Mouse (Mus musculus): ENCODE data around the gene Pcdh7.

Gene Pcdh7

DNA sequence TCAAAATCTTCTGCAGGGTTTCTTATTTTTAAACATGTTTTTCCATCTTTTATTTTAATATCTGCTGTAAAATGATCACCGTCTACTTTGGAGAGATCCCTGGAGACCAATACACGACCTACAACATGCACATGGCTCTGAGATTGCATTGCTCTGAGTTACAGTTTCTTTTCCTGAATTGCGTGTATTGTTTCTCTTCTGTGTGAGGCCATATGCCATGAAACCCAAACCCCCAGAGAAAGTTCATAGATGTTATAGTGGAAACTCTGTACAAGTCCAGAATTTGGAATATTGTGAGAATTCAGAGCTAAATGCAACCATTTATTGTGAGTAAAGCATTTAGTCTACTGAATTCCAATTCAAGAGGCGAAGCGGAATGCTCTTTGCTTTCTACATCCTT lies 203.4 kb downstream of the Pcdh7 start:
- DNase-seq (ENCODE audit: inconsistent ontology term): no peak

DNA sequence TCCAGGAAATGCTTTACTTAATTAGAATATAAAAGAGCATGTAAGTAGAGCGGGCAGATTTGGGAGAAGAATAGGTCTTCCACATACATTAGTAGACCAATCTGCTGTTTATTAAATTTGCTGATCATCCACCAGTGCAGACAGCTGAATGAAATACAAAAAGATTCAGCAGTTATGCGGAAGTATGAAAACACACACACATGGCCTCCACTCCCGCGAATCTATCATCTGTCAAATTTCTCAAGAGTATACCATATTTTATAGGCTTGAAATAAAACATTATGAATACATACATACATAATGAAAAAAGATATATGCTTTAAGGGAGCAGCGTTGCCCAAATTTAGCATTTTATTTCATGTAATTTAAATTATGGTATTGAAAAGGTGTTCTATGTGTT lies 213.6 kb downstream of the Pcdh7 start:
- no peak for DNase-seq (ENCODE audit: inconsistent ontology term)

DNA sequence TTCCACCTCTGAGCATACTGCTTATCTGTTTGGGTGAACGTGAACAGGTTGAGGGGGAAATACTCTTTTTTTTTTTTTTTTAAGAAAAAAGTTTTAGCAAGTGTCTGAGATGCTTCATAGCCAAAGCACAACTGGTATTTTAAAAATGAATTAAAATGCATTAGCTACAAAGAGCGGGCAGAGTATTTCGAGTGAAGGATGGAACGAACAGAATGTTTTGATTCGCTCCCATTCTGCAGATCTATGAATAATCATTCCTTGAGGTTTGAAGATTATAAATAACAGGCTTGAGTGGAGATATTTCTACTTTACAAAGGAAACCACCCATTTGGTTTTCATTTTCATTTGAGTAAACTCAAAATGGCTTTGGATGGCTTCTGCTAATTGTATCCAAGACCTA lies 214.0 kb downstream of the Pcdh7 start:
- no peak for DNase-seq (ENCODE audit: inconsistent ontology term)

DNA sequence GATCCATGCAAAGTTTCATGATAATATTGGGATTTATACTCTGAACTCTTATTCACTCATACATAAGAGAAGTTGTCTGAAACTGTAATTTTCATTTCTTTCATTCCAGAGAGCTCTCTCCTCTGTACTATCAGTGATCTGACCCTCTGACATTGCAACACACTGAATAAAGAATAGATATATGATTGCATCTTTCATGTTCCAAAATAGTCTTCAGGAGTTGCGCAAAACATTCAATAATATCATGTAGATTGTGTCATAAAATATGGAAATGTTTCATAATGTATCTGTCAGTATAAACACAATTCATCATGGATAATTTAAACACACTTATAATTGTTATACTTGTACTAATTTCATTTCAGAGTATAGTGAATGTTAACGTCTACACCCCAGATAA lies 216.9 kb downstream of the Pcdh7 start:
- DNase-seq (ENCODE audit: inconsistent ontology term): no peak

DNA sequence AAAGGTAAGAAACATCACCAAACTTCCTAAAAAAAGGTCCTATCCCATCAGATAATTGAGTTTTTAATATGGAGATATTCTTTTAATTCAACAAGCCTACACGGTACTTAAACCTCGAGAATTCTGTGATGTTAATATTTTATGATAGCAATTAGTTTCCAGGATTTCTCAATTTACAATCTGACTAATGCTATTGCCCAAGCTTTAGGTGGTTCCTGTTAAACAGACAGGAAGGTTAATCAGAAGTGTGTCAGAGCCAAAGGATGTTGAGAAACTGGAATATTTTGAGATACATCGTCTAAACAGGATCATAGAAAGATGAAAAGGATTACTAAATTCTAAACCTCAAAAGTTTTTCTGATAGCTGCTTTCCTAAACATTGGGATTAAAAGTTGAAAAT lies 222.7 kb downstream of the Pcdh7 start:
- peak; percentile 32 for DNase-seq (ENCODE audit: inconsistent ontology term)

DNA sequence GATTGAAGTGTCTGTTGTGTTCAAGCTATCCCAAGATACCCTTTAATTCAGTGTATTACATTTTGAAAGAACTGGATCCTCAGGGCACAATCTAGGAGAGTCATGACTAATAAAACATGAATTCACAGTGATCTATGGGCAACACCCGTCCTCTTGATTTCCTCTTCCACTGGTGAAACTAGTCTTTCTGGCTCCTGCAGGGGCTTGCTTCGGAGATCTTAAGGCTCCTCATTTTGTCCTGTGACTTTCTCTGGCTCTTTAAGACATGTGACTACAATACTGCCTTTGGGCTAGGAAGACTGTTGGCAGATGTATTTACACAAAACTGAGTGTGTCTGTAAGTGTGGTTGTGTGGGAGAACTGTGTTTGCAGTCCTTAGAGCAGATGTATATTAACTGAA lies 225.4 kb downstream of the Pcdh7 start:
- no peak for DNase-seq (ENCODE audit: inconsistent ontology term)

DNA sequence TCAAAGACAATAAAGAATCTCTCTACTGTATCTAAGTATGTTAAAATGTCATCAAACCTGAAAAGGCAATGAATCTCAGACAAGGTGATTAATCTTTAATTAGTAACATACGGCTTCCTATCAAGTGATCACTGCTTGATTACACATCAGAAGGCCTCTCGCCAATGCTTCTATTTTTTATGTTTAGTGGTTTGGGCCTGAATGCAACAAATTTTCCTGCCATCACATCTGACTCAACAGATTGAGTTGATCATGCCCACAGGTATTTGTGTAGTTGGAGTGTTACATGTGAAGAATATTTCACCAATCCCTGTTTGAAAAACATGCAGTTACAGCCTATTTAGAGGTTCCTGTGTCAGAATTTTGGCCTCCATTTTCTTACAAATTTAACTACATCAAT lies 225.8 kb downstream of the Pcdh7 start:
- no peak for DNase-seq (ENCODE audit: inconsistent ontology term)

DNA sequence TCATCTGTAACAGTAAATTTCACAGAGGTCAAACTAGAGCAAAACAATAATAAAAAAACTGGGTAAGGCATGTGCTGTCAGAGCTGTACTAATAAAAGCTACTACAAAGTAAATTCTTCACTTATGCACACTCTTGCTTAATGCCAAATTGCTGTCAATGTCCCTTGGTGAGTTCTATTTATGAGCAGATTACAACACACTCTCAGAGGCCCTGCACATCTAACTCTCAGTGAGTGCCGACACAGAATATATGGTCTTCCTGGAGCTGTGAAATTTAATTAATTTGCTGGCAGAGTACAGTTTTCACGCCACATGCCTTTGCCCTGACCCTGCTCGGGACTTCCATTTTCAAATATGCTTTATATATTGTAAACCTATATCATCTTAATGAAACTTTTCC lies 227.7 kb downstream of the Pcdh7 start:
- DNase-seq (ENCODE audit: inconsistent ontology term): no peak

DNA sequence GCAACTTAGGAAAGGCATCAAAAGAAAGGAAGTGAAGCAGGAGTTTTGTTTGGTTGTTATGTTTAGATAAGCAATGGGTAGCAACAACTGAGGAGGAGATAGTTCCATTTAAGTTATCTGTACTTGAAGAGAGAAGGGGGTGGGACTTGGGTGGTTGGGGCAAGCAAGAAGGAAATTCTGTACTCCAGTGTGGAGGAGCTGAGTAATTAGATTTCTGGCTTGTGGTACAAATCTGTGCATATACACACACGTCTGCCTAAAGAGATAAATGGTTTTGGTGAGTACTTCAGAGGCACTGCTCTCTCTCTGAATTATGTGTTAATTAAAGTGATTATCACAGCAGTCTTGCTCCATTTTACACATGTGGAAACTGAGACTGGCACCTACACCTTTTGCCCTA lies 241.6 kb downstream of the Pcdh7 start:
- no peak for DNase-seq (ENCODE audit: inconsistent ontology term)

DNA sequence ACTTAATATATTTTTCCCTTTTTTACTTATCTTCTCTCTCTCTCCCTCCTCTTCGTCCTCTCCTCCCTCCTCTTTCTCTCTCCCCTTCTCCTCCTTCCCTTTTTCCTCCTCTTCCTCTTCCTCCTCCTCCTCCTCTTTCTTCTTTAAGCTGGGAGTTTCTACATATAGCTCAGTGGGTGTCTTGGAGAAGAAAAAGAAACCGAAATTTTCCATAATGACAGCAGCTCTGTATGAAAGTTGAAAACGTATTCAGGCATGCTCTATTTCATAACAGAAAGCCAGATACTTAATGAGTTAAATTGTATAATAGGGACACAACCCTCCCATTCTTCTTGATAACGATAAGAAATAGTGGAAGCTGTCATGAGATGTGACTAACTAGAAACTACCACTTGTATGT lies 246.0 kb downstream of the Pcdh7 start:
- no peak for DNase-seq (ENCODE audit: inconsistent ontology term)

DNA sequence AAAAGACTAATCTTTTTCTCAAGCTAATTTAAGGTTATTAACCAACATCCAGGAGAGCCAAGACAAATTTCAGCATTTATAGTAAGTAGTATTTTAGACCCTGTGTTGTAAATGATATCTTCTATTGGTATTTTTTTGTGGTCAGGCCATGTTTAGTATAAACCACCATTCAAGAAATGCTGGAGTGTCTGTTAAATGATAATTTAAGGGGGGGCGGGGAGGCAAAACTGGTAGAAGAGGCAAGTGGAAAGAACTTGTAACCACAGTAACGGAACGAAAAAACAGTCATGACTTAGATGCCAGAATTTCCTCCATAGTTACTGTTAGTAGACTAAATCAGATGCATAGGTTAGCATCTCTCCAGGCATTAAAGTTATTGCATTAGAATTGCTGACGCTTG lies 246.4 kb downstream of the Pcdh7 start:
- DNase-seq (ENCODE audit: inconsistent ontology term): no peak

DNA sequence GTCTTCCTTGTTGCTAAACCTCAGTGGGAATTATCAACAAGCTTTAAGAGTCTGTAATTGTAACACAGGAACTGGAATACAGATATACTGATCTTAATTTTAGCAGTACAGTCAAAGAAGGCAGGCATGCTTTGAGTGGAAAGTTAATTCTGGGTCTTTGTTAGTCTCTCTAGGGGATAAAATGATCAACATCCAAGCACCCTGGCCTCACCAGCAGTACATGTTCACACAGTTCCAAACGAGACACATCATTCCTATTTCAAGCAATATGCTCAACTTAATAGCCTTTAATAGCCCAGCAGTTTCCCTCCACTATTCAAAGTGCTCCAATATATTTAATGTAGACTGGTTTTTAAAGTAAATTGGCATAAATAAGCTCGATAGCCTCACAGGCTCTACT lies 275.8 kb downstream of the Pcdh7 start:
- DNase-seq (ENCODE audit: inconsistent ontology term): no peak

DNA sequence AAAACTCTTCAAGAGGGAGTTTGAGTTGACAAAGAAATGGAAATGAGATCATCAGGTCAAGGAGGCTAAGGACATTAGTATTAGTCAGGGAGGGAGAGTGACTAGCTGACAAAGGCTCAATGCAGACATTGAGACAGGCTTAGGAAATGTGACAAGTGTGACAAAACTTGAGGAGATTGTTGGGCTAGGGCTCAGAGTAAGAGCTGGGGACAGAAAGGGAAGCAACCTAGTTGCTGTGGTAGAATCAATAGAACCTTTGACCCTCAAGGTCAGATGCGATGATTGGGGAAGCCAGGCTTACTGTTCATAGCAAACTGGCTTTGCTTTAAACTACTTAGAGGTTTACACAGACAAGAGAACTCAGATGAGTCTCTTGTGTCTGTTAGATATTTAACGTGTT lies 303.6 kb downstream of the Pcdh7 start:
- DNase-seq (ENCODE audit: inconsistent ontology term): no peak

DNA sequence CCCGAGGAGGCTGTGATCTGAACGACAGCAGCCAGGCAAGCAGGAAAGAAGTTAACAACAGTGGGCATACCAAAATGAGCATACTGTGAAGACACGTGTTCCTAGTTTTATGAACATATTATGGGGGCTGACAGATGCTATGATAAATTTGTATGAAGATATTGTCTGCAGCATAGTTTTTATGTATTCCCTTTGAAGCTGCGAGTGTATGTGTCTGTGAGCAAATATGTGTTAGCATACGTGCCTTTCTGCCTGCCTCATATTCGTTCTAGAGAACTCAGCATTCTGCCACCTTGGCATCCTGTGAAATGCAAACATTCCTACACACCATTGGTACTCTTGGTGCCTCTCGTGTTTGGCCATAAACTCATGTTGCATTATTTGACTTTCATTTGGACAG lies 307.4 kb downstream of the Pcdh7 start:
- no peak for DNase-seq (ENCODE audit: inconsistent ontology term)

DNA sequence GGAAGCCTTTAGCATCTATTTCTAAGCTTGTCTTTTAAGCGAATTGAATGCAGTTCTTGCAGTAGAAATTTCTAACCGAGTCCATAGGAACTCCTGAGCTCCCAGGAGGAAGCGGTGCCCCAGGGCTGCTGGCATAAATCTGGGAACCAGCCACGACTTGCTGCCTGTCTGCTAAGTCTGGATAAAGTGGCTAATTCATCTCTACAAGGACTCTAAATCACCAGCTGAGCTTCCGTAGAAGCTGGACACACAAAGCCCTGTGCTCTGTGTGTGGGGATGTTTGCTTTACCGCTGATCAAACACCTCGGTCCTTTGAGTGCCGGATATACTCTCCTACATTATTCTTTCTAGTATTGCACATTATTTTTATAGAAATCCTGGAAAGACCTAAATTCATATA lies 308.0 kb downstream of the Pcdh7 start:
- no peak for DNase-seq (ENCODE audit: inconsistent ontology term)

DNA sequence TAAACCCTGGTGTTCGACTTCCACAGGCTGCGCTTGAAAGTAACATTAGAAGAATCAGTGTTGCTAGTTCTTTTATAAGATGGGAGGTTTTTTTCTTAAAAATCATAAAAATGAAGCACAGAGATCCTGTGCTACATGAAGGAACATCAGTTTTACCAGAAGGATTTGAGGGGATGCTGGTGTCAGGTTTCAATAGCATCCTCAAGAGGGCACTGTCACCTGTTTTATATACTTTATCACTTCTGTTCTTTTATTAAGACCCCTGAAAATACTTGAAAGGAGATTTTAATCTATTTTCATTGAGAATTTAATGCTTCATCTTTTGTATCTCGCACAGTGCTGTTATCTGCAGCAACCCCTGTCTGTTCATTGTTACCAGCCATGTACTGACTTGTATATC lies 322.1 kb downstream of the Pcdh7 start:
- no peak for DNase-seq (ENCODE audit: inconsistent ontology term)

DNA sequence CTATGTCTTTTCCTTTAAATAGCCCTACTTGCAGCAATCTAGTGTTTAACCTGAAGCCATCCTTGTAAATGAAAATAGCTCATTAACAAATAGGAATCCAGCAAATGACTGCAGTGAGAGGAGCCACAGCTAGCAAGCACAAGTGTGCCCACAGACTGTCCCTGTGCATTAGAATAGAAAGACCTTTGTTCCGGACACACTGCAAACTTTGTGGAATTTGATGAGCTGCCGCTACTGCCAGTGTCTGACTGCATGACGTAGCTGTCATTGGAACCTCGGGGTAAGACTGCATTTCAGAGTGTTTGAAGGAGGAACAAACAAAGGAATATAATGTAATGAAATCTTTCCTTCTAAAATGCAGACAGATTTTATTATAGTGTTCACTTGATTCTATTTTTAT lies 326.4 kb downstream of the Pcdh7 start:
- peak; percentile 82 for DNase-seq (ENCODE audit: inconsistent ontology term)

DNA sequence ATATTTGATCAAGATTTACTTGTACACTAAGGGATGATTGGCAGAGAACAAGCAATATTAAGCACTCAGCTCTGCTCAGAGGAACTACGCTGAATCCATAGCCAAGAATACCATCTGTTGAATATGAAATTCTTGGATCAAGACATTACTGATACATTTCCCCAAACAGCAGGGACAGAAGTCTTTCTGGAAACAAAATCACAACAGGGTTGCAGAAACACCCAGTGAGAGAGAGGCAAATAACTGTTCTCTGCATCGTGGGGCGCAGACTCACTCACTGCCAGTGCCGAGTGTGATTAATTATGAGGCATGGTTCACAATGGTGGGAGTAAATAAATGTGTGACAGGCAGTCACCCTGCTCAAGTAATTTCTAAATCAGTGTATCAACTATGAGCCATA lies 363.3 kb downstream of the Pcdh7 start:
- DNase-seq (ENCODE audit: inconsistent ontology term): peak; percentile 9

DNA sequence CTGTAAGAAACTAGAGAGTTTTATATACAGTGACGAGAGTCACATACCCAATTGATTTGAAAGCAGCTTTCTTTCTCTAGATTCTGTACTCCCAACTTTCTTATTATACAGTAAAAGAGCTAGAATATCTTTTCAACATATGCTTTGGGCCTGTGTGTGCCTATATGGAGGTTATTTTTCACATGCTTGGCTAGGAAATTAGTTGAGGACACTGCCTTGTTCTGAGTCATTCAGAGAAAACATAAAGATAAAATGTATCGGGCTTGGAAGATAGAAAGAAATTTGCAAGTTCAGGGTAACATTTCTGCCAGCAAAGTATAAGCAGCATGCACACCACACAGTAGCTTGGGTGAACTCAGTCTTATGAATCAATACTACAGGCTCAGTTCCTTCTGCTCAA lies 364.5 kb downstream of the Pcdh7 start:
- DNase-seq (ENCODE audit: inconsistent ontology term): no peak

DNA sequence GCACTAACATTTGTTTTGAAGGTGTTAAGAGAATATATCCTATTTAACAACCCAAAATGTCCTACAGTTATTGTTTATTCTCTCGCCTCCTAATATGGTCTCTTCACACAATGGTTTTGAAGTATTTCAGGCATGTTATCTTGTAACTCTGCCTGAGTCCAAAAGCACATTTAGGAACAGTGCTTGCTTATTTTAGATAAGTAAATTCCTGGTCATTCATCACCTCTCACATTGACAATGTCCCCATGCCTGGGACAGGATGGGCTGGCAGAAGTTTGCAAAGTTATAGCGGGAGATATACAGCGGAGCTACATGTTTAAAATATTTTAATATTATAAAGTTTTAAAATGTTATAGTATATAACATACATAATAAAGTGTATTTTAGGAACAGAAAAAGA lies 365.3 kb downstream of the Pcdh7 start:
- DNase-seq (ENCODE audit: inconsistent ontology term): no peak

DNA sequence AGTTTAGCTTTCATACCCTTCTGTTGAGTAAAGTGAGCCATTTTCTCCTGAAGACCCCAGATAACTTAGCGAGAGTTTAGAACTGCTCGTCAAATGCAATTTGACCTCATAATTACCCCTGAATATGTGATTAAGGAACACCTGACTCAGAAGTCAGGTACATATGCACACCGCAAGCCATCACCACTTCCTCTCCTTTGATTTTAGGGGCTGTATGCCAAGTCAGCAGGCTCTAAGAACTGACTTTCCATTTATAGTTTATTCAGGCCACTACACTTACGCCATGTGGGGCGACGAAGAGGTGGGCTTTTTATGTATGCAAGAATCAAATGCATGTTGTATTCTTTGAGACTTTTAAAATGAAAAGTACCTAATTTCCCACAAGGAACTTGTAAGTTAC lies 366.2 kb downstream of the Pcdh7 start:
- DNase-seq (ENCODE audit: inconsistent ontology term): no peak

DNA sequence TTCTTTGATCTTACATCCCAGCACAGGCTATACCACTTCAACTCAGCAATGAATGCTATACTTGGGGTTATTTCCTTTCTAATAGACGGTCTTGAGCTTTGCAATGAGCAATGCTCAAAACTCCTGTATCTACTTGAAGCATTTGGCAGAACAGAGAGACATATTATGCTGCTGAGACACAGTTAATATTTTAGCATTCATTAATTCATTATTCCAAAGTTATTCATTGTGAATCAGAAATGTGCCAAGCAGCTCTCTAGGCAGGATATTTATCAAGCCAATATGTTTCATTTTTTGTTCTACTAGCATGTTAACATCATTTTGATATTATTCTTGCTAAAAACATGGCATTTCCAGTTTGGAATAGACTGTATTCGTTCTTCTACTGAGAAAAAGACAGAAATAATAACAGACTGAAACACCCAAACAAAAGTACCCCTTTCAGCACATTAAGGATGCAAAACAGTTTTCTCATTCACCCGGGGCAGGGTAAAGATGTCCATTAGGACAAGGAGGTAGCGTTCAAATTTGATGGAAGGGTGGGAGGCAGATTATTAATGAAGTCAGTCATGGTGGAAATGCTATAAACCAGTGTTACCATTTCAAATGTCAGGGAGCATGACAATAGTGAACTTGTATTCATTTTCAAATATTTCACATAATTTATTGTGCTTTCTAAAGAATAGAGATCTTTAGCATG lies 391.0 kb downstream of the Pcdh7 start:
- DNase-seq (ENCODE audit: inconsistent ontology term): no peak

DNA sequence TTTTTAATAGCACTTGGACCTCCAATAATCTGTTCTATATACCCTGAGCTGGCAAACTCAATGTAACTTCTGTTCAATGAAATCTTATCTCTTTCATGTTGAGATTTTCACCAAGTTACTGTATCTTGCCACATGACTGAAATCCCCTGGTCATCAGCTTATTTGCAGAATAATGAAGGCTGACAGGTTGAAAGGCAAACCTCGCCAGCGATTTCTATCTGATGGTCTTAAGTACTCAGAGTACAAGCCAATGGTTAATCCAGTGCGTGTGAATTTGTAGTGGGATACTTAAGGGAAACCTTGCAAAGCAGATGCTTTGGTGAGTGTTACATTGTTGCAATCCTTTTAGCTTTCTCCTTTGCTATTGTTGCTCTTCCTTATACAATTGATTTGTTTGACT lies 398.3 kb downstream of the Pcdh7 start:
- peak; percentile 30 for DNase-seq (ENCODE audit: inconsistent ontology term)

DNA sequence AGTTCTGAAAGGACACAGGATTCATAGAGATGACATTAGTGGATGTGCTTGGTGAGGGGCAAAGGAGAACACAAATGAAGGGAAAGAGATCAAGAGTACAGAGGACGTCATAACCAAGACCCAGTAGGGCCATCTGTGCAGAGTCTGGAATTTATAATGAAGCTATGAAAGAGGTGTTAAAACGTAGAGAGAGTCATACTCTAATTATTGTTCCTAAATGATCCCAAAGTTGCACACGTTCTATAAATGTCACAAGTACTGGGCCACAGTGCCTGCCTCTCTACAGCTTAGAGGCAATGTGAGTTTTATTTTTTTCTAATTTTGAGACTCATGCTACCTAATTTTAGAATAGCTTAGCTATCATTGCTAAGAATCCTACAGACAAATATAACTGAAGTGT lies 400.1 kb downstream of the Pcdh7 start:
- no peak for DNase-seq (ENCODE audit: inconsistent ontology term)
